Mouse (Mus musculus) forebrain, embryonic 15.5 days (tissue): ENCODE data around the gene Hsd3b7. TPM values are rescaled to one million over a fixed set of nuclear protein-coding genes. Genes with fewer than 3 reads are reported as not detected.
"Not testable (repeated sequence)": the region's sequence is repeated elsewhere in the genome, so short reads cannot be mapped to it uniquely, and the experiment has no call there.

Experiments used
- ATAC-seq: fragments of 200-750 bp; cut with Nextera tagmentation; replicated peaks from 2 replicates; pipeline ENCODE4 v1.8.0; 2017; ENCODE audit warnings: mild to moderate bottlenecking, moderate TSS enrichment, moderate library complexity
- H3K27ac ChIP-seq: fragments of 300-500 bp; sonication (generic); replicated peaks from 2 replicates; pipeline ENCODE4 v1.5.1; 2015; ENCODE audit warnings: mild to moderate bottlenecking, inconsistent platforms
- H3K27me3 ChIP-seq: fragments of 300-500 bp; sonication (generic); 2 replicates; pipeline ENCODE4 v1.6.1; 2015; ENCODE audit warnings: inconsistent platforms
- H3K36me3 ChIP-seq: fragments of 300-500 bp; sonication (generic); 2 replicates; pipeline ENCODE4 v1.6.1; 2015; ENCODE audit warnings: mild to moderate bottlenecking, inconsistent platforms
- H3K4me1 ChIP-seq: fragments of 300-500 bp; sonication (generic); 2 replicates; pipeline ENCODE4 v1.6.1; 2015; ENCODE audit warnings: inconsistent platforms
- H3K4me2 ChIP-seq: fragments of 300-500 bp; sonication (generic); replicated peaks from 2 replicates; pipeline ENCODE4 v1.6.1; 2015; ENCODE audit warnings: mild to moderate bottlenecking, inconsistent platforms
- H3K4me3 ChIP-seq: fragments of 300-500 bp; sonication (generic); 2 replicates; pipeline ENCODE4 v1.5.1; 2015; ENCODE audit warnings: mild to moderate bottlenecking, inconsistent platforms
- H3K9ac ChIP-seq: fragments of 300-500 bp; sonication (generic); replicated peaks from 2 replicates; pipeline ENCODE4 v1.6.1; 2015; ENCODE audit warnings: mild to moderate bottlenecking, inconsistent platforms
- H3K9me3 ChIP-seq: fragments of 300-500 bp; sonication (generic); 2 replicates; pipeline ENCODE4 v1.6.1; 2016; ENCODE audit warnings: inconsistent platforms
- WGBS: fragments of 180-500 bp; shearing (Covaris S2); methylation state at CpG from one replicate; pipeline ENCODE4 v1.1.7; 2015; ENCODE audit warnings: mixed read lengths; 5-methylcytosine and 5-hydroxymethylcytosine counted together
- polyA plus RNA-seq: library from polyadenylated mRNA; unstranded; fragments of >200 nt; fragmentation: Nextera tagmentation; extraction: Ambion mirVana; gene quantifications from 2 replicates; pipeline ENCODE4 v1.2.1, GENCODE M21; 2015

The Hsd3b7 gene
- polyA plus RNA-seq, 1 experiment from 2014 or later, result 7.4 TPM

- Histone ChIP-seq H3K9me3 (no peaks in the 10 kb centered on the region), H3K27me3 (no peaks in the 10 kb centered on the region), H3K4me3 (peak overlapping the region; percentile 45; the same call in 1 of the 2 replicates), H3K4me1 (peaks cover 30% of the 10 kb centered on the region), H3K4me2 (peak overlapping the region; percentile 67; the same call in 1 of the 2 replicates), H3K27ac (peak overlapping the region; percentile 64), H3K9ac (no peak overlapping the region), H3K36me3 (peaks cover 46% of the 10 kb centered on the region)
- 45% methylated on average over 13 of the region's 13 CpGs for WGBS
- no peak; the same call in 1 of the 2 replicates for ATAC-seq
Observed at GRCm38 (mm10) chr7:127768346-127768996, 31.9 kb upstream of the Hsd3b7 start.

DNA sequence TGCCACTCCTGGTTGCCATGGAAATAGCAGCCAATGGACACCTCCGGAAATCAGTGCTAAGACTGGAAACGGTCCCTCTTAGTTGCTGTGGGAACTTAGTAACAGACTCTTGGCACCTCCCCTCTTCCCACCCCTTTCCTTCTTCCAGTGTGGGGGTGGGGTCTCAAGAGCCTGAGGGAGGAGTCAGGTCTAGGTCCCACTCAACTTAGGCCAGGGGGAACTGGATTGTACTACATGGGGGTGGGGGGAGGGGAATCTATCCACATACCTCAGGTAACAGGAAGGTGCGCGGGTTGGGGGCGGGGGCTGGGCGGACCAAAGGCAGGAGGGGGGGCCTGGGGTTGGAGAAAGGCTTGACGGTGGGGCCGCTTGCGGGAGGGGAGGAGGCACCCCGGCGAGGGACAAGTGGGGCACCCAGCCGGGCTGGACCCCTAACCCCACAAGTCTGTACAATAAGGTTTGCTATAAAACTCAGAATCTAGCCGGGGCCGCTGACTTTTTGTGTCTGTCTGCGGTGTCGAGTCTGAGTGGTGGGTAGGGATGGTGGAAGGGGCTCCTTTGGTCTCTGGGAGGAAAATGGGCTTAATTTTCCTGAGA lies 31.3 kb upstream of the Hsd3b7 start:
- no peaks in the 10 kb centered on the region for H3K9me3 ChIP-seq
- H3K27ac ChIP-seq, result peak overlapping the region; percentile 79
- H3K9ac ChIP-seq, result peak overlapping the region; percentile 52; the same call in 1 of the 2 replicates
- H3K36me3 ChIP-seq, result peaks cover 39% of the 10 kb centered on the region
- WGBS, result 2% methylated on average over 16 of the region's 16 CpGs
- peak overlapping the region; percentile 67 for H3K4me2 ChIP-seq
- peak; percentile 91 for ATAC-seq
- peak overlapping the region; percentile 45 for H3K4me3 ChIP-seq
- no peaks in the 10 kb centered on the region for H3K27me3 ChIP-seq
- H3K4me1 ChIP-seq, result peaks cover 30% of the 10 kb centered on the region

- Histone ChIP-seq H3K4me1 (peaks cover 30% of the 10 kb centered on the region), H3K9ac (peak within 1 kb of the TSS; percentile 52), H3K4me2 (peak within 1 kb of the TSS; percentile 67), H3K27ac (peak within 1 kb of the TSS; percentile 79), H3K9me3 (no peaks in the 10 kb centered on the region), H3K27me3 (no peaks in the 10 kb centered on the region), H3K36me3 (peaks cover 34% of the 10 kb centered on the region), H3K4me3 (peak within 1 kb of the TSS; percentile 45)
- peak; percentile 50 for ATAC-seq
- 1% methylated on average over 24 of the region's 24 CpGs for WGBS
Observed at GRCm38 (mm10) chr7:127769651-127770038, 30.8 kb upstream of the Hsd3b7 start, which contains the start of gene Orai3. Orai3 (plus strand) TSS chr7:127769815.

DNA sequence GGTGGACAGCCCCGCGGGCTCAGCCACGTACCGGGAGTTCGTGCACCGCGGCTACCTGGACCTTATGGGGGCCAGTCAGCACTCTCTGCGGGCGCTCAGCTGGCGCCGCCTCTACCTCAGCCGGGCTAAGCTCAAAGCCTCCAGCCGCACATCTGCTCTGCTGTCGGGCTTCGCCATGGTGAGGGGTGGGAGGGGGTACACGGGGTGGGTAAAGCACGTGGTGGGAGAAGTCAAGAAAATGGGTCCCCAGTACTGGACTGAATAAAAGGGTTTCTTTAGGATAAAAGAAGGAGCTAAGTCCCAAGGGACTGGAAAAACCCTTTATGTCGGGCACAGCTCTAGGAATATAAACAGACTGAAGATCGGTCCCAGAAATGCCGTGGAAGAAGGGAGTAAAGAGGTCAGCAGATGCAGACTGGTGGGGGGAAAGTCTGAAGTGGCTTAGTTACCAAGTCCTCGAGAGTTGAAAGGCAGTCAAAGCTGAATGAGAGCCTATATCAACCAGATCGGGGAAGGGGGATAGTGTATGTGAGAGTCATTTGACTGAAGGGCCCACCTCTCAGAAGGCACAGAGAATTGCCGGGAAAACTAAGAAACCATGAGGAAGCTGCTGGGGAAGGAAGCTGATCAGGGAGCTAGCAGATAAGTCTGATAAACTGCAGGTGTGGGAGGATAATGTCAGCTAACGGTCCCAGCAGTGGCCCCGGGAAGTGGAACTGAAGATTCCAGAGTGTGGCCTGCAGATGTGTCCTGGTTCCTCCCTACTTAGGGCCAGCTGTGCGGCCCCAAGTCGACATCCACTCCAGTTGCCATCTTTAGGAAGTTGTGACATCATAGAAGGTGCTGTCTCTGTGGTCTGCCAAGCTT lies 30.1 kb upstream of the Hsd3b7 start:
- H3K4me2 ChIP-seq, result peak overlapping the region; percentile 67
- 5% methylated on average over 27 of the region's 27 CpGs for WGBS
- ATAC-seq, result peak; percentile 11

GRCm38 (mm10) chr7:127771262-127771661 lies 29.1 kb upstream of the Hsd3b7 start:
- Histone ChIP-seq H3K27me3 (no peaks in the 10 kb centered on the region), H3K9ac (no peak overlapping the region), H3K4me1 (peaks cover 33% of the 10 kb centered on the region), H3K4me2 (no peak overlapping the region), H3K4me3 (no peak overlapping the region), H3K9me3 (no peaks in the 10 kb centered on the region), H3K27ac (no peak overlapping the region), H3K36me3 (peaks cover 18% of the 10 kb centered on the region)
- no peak for ATAC-seq
- WGBS, result 76% methylated on average over 5 of the region's 5 CpGs

More for the DNA sequence above, 30.1 kb upstream of the Hsd3b7 start:
- Histone ChIP-seq H3K4me1 (peaks cover 30% of the 10 kb centered on the region), H3K9ac (peak overlapping the region; percentile 52), H3K9me3 (no peaks in the 10 kb centered on the region), H3K36me3 (peaks cover 28% of the 10 kb centered on the region), H3K27ac (peak overlapping the region; percentile 79), H3K27me3 (no peaks in the 10 kb centered on the region), H3K4me3 (peak overlapping the region; percentile 45)

- Histone ChIP-seq H3K4me1 (peaks cover 33% of the 10 kb centered on the region), H3K4me3 (no peak overlapping the region), H3K27me3 (no peaks in the 10 kb centered on the region), H3K27ac (no peak overlapping the region), H3K36me3 (peaks cover 10% of the 10 kb centered on the region), H3K4me2 (no peak overlapping the region), H3K9ac (no peak overlapping the region), H3K9me3 (no peaks in the 10 kb centered on the region)
- ATAC-seq, result no peak
- WGBS, result 88% methylated on average over 3 of the region's 3 CpGs
Observed at GRCm38 (mm10) chr7:127772080-127772479, 28.3 kb upstream of the Hsd3b7 start.

DNA sequence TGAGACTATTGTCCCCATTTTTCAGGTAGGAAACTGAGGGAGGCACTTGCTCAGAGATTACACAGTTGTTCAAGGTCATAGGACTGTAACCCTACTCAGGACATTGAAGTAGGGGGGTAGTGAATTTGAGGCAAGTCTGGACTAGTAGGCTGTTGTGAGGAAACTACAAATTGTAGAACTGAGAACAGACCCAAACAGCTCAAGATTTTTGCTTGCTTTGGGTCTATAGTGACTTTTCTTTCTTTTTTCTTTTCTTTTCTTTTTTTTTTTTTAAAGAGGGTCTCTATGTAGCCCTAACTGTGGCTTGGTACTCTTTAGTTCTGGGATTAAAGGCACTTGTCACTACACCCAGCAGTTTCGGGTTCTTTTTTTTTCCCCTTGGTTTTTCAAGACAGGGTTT lies 27.8 kb upstream of the Hsd3b7 start:
- Histone ChIP-seq H3K27me3 (no peaks in the 10 kb centered on the region), H3K9me3 (no peaks in the 10 kb centered on the region), H3K4me3 (no peak overlapping the region), H3K27ac (no peak overlapping the region), H3K9ac (no peak overlapping the region), H3K4me1 (peaks cover 33% of the 10 kb centered on the region), H3K4me2 (no peak overlapping the region), H3K36me3 (peaks cover 5% of the 10 kb centered on the region)
- no peak for ATAC-seq
- 97% methylated on average over 1 of the region's 1 CpGs for WGBS

GRCm38 (mm10) chr7:127773664-127774384 lies 26.6 kb upstream of the Hsd3b7 start:
- Histone ChIP-seq H3K9ac (no peak overlapping the region), H3K27me3 (no peaks in the 10 kb centered on the region), H3K4me1 (peaks cover 37% of the 10 kb centered on the region), H3K4me2 (no peak overlapping the region), H3K27ac (no peak overlapping the region), H3K4me3 (no peak overlapping the region), H3K9me3 (no peaks in the 10 kb centered on the region), H3K36me3 (peaks cover 3% of the 10 kb centered on the region; the same call in 1 of the 2 replicates)
- 43% methylated on average over 9 of the region's 9 CpGs for WGBS
- ATAC-seq, result no peak

DNA sequence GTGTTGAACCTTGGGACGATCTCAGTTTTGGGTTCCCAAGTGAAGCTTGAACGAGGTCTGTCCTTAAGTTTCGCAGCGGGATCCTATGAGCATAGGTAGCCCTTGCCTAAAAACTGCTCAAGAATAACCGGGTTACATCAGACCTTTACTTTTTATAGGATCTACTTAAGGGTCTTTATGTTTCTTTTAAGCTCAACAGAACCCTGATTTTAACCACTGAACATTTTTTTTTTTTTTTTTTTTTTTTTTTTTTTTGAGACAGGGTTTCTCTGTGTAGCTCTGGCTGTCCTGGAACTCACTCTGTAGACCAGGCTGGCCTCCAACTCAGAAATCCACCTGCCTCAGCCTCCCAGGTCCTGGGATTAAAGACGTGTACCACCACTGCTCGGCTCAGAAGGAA lies 24.6 kb upstream of the Hsd3b7 start:
- peak overlapping the region; percentile 99 for H3K27ac ChIP-seq
- H3K4me1 ChIP-seq, result peaks cover 19% of the 10 kb centered on the region
- peaks cover 21% of the 10 kb centered on the region for H3K36me3 ChIP-seq
- not testable (repeated sequence) for H3K27me3 ChIP-seq, H3K9me3 ChIP-seq, ATAC-seq
- 77% methylated on average over 7 of the region's 7 CpGs for WGBS
- peak overlapping the region; percentile 56 for H3K4me2 ChIP-seq
- H3K4me3 ChIP-seq, result peak overlapping the region; percentile 66
- H3K9ac ChIP-seq, result peak overlapping the region; percentile 87

DNA sequence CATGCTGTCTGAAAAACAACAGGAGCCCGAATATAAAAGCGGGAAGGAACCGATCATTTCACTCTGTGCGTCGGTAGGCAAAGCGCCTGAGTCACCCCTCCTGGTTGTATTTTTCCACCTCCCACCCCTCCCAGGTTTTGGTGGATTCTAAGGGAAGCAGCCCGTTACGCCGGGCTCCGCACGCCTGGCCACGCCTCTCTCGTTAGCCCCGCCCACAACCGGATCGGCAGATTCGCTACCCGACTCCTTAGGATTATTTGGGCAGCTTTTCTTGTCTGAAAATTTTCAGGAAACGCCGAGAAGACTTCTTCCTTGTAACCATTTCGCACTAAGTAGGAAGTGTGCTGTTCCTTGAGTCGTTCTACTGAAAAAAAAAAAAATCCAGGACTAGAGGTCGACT lies 24.0 kb upstream of the Hsd3b7 start, which contains the start of gene Setd1a:
Gene Setd1a (plus strand): TSS at position 245 of the 400 bp plus-strand sequence.
- H3K4me2 ChIP-seq, result peak within 1 kb of the TSS; percentile 78
- WGBS, result under 1% methylated on average over 23 of the region's 23 CpGs
- H3K4me3 ChIP-seq, result peak within 1 kb of the TSS; percentile 66
- H3K4me1 ChIP-seq, result peaks cover 14% of the 10 kb centered on the region
- peak within 1 kb of the TSS; percentile 87 for H3K9ac ChIP-seq
- H3K27ac ChIP-seq, result peak within 1 kb of the TSS; percentile 99
- no peaks in the 10 kb centered on the region for H3K9me3 ChIP-seq
- peaks cover 27% of the 10 kb centered on the region for H3K36me3 ChIP-seq
- no peaks in the 10 kb centered on the region for H3K27me3 ChIP-seq
- ATAC-seq, result peak; percentile 68

DNA sequence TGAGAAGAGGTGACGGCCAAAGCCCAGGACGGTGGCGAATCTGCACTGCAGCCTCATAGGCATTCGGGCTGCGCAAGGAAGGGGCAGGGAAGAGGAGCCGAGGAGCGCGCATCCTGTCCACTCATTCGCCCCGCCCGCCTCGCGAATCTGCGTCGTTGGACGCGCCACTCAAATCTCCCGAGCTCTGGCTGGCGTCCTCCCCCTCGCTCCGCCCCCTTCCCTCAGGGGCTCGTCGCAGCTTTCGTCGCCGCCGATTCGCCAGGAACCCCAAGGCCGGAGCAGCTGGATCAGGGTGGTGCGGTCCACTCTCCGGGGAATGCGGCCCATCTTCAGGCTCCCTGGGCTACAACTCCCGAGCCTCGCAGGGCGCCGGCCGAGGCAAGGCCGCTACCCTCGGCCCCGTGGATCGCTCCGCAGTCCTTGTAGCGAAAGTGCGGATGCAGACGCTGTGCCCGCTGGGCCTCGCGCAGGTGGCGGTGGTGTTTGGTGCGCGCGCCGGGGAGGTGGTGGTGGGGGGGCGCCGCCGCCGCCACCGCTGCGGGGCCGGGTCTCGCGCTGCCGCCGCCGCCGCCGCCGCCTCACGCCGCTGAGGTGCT lies 23.4 kb upstream of the Hsd3b7 start:
- no peaks in the 10 kb centered on the region for H3K27me3 ChIP-seq
- H3K4me2 ChIP-seq, result peak overlapping the region; percentile 56
- peaks cover 33% of the 10 kb centered on the region for H3K36me3 ChIP-seq
- ATAC-seq, result peak; percentile 92
- WGBS, result under 1% methylated on average over 69 of the region's 70 CpGs
- no peaks in the 10 kb centered on the region for H3K9me3 ChIP-seq
- peak overlapping the region; percentile 87 for H3K9ac ChIP-seq
- peak overlapping the region; percentile 99 for H3K27ac ChIP-seq
- H3K4me1 ChIP-seq, result peaks cover 14% of the 10 kb centered on the region
- peak overlapping the region; percentile 66 for H3K4me3 ChIP-seq
